Mouse (Mus musculus): ENCODE results near the gene Lsm7.

Gene Lsm7

DNA sequence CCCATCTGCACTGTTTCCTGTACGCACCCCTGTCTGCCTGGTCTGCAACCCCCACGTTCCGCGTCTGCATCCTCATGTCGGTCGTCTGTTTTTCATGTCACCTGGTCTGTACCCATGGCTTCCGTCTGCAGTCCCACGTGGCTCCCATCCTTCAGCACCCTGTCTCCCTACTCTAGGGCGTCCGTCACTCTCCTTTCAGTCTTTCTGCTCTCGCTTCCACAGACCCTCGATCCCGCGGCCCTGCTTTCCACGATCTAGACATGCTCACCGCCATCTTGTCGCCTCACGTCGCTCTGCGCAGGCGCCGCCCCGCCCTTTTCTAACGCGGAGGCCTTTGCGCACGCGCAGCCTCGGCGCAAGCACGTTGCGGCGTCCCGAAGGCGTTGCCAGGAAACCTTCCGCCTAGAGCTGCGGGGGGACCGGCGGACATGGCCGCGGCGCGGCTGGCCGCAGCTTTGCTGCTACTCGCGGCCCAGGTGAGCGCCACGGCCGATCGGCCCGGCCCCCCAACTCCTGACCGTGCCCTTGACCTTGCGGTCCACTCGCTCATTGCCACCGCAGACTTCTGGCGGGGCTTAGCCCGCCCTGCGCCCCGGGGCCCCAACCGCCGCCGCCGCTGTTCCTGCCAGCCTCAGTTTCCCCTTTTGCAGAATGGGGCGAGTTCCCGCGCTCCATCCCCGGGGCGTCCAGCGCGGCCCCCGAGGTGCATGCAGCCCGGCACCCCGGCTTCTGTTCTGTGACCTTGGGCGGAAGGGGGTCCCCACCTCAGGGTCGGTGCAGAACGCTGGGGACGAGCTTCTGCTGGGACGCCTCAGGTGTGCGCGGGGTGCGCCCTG lies at the start of gene Lsm7, which contains the start of gene Sppl2b:
Gene Lsm7, minus strand, starts transcription at position 297 of the 836 bp plus-strand sequence.
Gene Sppl2b, plus strand, starts transcription at position 363 of the 836 bp plus-strand sequence.
- DNase-seq (ENCODE audit: low spot score in 2 of 2), result peak; percentile 99 to 100

- no peak for DNase-seq (ENCODE audit: low spot score in 2 of 2)
Measured at GRCm38 (mm10) chr10:80904709-80905108, 49.7 kb upstream of the Lsm7 start.

- DNase-seq (ENCODE audit: low spot score in 2 of 2), result no peak
Measured at GRCm38 (mm10) chr10:80904004-80904693, 49.1 kb upstream of the Lsm7 start.

DNA sequence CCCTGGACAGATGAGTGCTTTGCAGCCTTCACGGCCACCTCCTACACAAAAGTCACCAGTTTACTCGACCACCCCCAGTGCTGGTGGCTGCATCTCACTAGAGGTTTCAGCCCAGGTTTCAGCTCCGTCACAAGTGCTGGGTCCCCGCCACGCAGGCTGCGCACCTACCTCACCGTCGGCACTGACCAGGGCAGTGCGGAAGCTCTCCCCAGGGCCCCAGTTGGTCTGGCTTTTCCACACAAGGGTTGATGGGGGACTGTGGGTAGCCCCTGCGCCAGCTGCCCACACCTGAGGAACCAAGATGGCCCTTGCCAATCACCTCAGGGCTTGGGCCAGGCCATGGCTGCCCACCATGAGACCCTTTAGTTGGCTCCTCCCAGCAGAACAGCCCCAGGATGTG lies 48.3 kb upstream of the Lsm7 start:
- no peak for DNase-seq (ENCODE audit: low spot score in 2 of 2)

DNA sequence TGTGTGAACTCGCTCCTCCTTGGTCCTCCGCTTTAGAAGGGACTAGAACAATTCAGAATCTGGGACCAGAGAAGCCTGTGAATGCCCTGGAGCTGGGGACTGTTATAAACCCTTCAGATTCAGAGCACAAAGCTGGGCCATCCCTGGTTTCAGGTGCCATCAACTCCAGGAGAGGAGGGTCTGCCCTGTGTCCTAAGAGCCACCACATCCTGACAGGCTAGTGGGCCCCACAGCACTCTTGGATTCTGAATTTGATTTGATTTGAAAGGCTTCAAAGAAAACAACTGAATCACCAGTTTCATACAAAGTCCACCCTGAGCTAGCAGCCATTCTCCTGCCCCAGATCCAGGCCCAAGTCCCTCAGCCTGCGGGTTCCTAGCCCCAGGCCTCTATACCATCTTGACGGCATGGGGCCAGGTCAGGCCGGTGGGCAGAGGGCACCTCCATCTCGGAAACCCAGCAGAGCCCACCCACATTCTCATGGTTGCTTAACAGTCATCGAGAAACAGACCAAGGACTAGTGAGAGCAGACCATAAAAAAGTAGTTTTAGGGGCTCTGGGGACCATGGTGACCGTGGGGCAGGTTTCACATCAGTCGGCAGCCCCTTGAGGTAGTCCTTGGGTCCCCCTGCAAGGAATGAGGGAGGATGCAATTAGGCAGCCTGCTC lies 47.4 kb upstream of the Lsm7 start:
- no peak for DNase-seq (ENCODE audit: low spot score in 2 of 2)

- no peak for DNase-seq (ENCODE audit: low spot score in 2 of 2)
Measured at GRCm38 (mm10) chr10:80901409-80902272, 46.6 kb upstream of the Lsm7 start.

- DNase-seq (ENCODE audit: low spot score in 2 of 2), result peak; percentile 95 to 96
Measured at GRCm38 (mm10) chr10:80900318-80901247, 45.6 kb upstream of the Lsm7 start, which contains the start of gene Timm13. TSS of gene Timm13 (minus strand) at chr10:80900969.

- no peak for DNase-seq (ENCODE audit: low spot score in 2 of 2)
Measured at GRCm38 (mm10) chr10:80899591-80900317, 44.7 kb upstream of the Lsm7 start.

GRCm38 (mm10) chr10:80899074-80899473 lies 44.1 kb upstream of the Lsm7 start:
- DNase-seq (ENCODE audit: low spot score in 2 of 2), result no peak

- DNase-seq (ENCODE audit: low spot score in 2 of 2), result no peak
Measured at GRCm38 (mm10) chr10:80897861-80898510, 43.0 kb upstream of the Lsm7 start.

GRCm38 (mm10) chr10:80896581-80897485 lies 41.8 kb upstream of the Lsm7 start:
- DNase-seq (ENCODE audit: low spot score in 2 of 2), result no peak

GRCm38 (mm10) chr10:80895697-80896096 lies 40.7 kb upstream of the Lsm7 start:
- no peak for DNase-seq (ENCODE audit: low spot score in 2 of 2)

- DNase-seq (ENCODE audit: low spot score in 2 of 2), result no peak
Measured at GRCm38 (mm10) chr10:80895100-80895499, 40.1 kb upstream of the Lsm7 start.

DNA sequence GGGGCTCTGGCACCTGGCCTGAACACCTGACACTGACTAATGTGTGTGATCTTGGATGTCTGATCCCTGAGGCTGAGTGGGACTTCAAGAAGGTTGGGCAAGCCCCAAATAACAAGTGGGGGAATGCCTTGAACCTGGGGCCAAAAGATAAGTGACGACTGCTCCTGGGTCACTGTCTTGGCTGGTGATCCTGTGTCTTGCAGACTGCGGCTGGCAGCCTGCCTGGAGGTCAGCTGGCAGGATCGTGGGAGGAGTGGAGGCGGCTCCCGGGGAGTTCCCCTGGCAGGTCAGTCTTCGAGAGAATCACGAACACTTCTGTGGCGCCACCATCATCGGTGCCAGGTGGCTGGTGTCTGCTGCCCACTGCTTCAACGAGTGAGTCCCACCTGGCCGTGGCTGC lies 32.2 kb upstream of the Lsm7 start:
- DNase-seq (ENCODE audit: low spot score in 2 of 2), result no peak

- peak; percentile 88 to 97 for DNase-seq (ENCODE audit: low spot score in 2 of 2)
Measured at GRCm38 (mm10) chr10:80881301-80881700, 26.3 kb upstream of the Lsm7 start.

DNA sequence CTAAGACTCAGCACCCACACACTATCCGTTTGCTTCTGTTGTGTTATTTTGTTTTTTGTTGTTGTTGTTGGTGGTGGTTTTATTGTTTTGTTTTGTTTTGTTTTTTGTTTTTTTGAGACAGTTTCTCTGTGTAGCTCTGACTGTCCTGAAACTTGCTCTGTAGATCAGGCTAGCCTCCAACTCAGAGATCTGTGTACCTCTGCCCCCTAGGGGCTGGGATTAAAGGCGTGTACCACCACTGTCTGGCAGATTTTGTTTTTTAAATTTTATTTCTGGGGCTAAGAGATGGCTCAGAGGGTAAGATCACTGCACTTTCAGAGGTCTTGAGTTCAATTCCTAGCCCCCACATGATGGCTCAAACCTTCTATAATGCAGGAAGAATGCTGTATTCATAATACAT lies 25.9 kb upstream of the Lsm7 start:
- DNase-seq (ENCODE audit: low spot score in 2 of 2), result no peak

DNA sequence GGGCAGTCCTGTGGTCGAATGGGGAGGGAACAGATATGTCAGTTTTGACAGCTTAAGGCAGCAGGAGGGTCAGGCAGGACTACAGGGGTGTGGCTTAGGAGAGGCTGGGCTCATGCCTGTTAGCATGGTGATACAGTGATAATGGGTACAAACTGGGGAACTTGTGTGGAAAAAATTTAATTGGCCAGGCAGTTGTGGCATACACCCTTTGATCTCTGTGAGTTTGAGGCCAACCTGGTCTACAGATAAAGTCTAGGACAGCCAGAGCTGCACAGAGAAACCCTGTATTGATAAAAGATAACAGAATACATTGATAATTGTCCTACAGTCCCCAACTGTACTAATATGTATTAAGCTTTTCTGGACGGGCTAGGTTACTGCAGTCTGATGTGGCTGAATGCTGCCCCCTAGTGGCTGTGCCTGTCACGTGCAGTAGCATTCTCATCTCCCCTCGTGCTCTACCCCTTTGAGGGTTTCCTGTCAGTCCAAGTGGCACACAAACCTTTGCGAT lies 25.2 kb upstream of the Lsm7 start:
- peak; percentile 83 to 95 for DNase-seq (ENCODE audit: low spot score in 2 of 2)

- no peak for DNase-seq (ENCODE audit: low spot score in 2 of 2)
Measured at GRCm38 (mm10) chr10:80876594-80876993, 21.6 kb upstream of the Lsm7 start.

All from spleen, postnatal 4 days (tissue).